Comparison of ENCODE assay signal across 7 mouse cellular contexts in genomic region chr7:27402675-27403074, GRCm38 (mm10). TPM values are rescaled to one million over a fixed set of nuclear protein-coding genes. Genes with fewer than 3 reads are reported as not detected.
DNase-seq lines count a peak whose midpoint lies in the region; ATAC-seq and TF ChIP-seq lines count a peak whose summit lies in the region.

No protein-coding gene starts in this region.

- H3K27ac ChIP-seq in ES-E14 (ENCODE audit: insufficient read depth, low read depth, low read length, poor library complexity, severe bottlenecking): no peak overlapping the region
- H3K27ac ChIP-seq in cerebellum, adult 2 months (ENCODE audit: insufficient read depth, low read length): no peak overlapping the region
- H3K27ac ChIP-seq in gastrocnemius, adult 2 months: no peak overlapping the region

- H3K9ac ChIP-seq in ES-E14 (ENCODE audit: insufficient read depth, low read depth, low read length, poor library complexity, severe bottlenecking): peak overlapping the region; percentile 48; the same call in 1 of the 2 replicates

- no peak for TF ChIP-seq POLR2A in cerebellum, adult 2 months (IDR thresholded peaks at IDR 0.05; ENCODE audit: borderline replicate concordance, insufficient read depth, low read length)

- in situ Hi-C loops in ES-E14 (cut with MboI; ENCODE audit: low sequenced_read_pairs in 2 of 2, unreplicated experiment in 2 of 2): loop anchor here in 1 of 2 experiments (5.0 kb wide), 1 partner anchor 110 kb away; no protein-coding TSS in a partner anchor

- peak; percentile 88 for ATAC-seq in megakaryocyte progenitor cell, adult 5-6 weeks (replicated peaks; ENCODE audit: poor library complexity)

- H3K36me3 ChIP-seq in ES-E14 (ENCODE audit: control insufficient read depth, insufficient read depth, low read length, poor library complexity, severe bottlenecking): no peaks in the 10 kb centered on the region

- 5% methylated on average over 16 of the region's 16 CpGs for WGBS in cerebellum, adult 2 months

- intact Hi-C loops in gastrocnemius, adult 2 months (cut with DNase I): loop anchor here (5.0 kb wide), 1 partner anchor 65 kb away; the partner anchor contains the start of gene Ltbp4

- peak; percentile 57 for DNase-seq in CD4-positive helper T cell, adult 2 months (ENCODE audit: low read depth, low spot score)
- DNase-seq in ES-E14 (ENCODE audit: low read depth, low spot score): peak; percentile 92
- peak; percentile 83 to 88 for DNase-seq in cerebellum, adult 2 months
- peak; percentile 63 for DNase-seq in gastrocnemius, adult 2 months
- peak; percentile 51 to 74 for DNase-seq in layer of hippocampus, postnatal 25 days (ENCODE audit: extremely low spot score in 1 of 2, low spot score in 1 of 2)
- peak; percentile 40 to 76 for DNase-seq in spleen, postnatal 10 days (ENCODE audit: low spot score in 2 of 2)

- H3K9me3 ChIP-seq in ES-E14 (ENCODE audit: control insufficient read depth, insufficient read depth, low read depth, low read length): no peaks in the 10 kb centered on the region

- no peaks in the 10 kb centered on the region for H3K27me3 ChIP-seq in cerebellum, adult 2 months (ENCODE audit: control insufficient read depth, insufficient read depth, low read length)

- no peaks in the 10 kb centered on the region; a peak in 1 of 4 replicates for H3K4me1 ChIP-seq in ES-E14 (ENCODE audit: control insufficient read depth in 2 of 2, insufficient read depth in 2 of 2, low read length in 2 of 2, poor library complexity in 1 of 2)
- H3K4me1 ChIP-seq in cerebellum, adult 2 months (ENCODE audit: control insufficient read depth, insufficient read depth, low read length): no peaks in the 10 kb centered on the region

- peak; percentile 91 for TF ChIP-seq CTCF in cerebellum, adult 2 months (IDR thresholded peaks at IDR 0.05; ENCODE audit: borderline replicate concordance, insufficient read depth, low read depth, low read length)
- TF ChIP-seq CTCF in gastrocnemius, adult 2 months (IDR thresholded peaks at IDR 0.05): peak; percentile 65

- peak overlapping the region; percentile 44 to 46; a peak in 3 of 4 replicates for H3K4me3 ChIP-seq in ES-E14 (ENCODE audit: insufficient read depth in 1 of 2, low read depth in 1 of 2, low read length in 2 of 2, poor library complexity in 1 of 2, severe bottlenecking in 1 of 2)
- no peak overlapping the region for H3K4me3 ChIP-seq in cerebellum, adult 2 months (replicated peaks; ENCODE audit: insufficient read depth, low read depth, low read length)
- H3K4me3 ChIP-seq in gastrocnemius, adult 2 months: no peak overlapping the region

TF ChIP-seq in ES-E14, 5 proteins besides CTCF, POLR2A, EP300 and RAD21:
- TF ChIP-seq CHD2 (IDR thresholded peaks at IDR 0.05; ENCODE audit: low read depth, low read length) (no peak), ZC3H11A (IDR thresholded peaks at IDR 0.05; ENCODE audit: borderline replicate concordance, low read depth, low read length) (no peak; the same call in 1 of the 2 replicates), HCFC1 (IDR thresholded peaks at IDR 0.05; ENCODE audit: borderline replicate concordance, insufficient read depth, low read length) (peak; percentile 49; the same call in 1 of the 2 replicates), MAFK (IDR thresholded peaks at IDR 0.05; ENCODE audit: insufficient read depth, low read depth, low read length) (peak; percentile 53; the same call in 1 of the 2 replicates)

RNA-seq across cellular contexts. Expression of gene Sptbn4, which starts 44.8 kb away (rescaled TPM):
- 9.1 and 18.6 TPM in 2 replicates for total RNA-seq in ES-E14 (2012; rRNA removed)
- polyA plus RNA-seq in cerebellum, adult 2 months (2012; rRNA removed): 171 and 177 TPM in 2 replicates
- under 1 TPM in 1 of 2 experiments, not detected in 1; 0.03 TPM for total RNA-seq in gastrocnemius, adult 2 months (2021)
- total RNA-seq in layer of hippocampus, postnatal 25 days (2021): 100 to 1,000 TPM; 121 to 142 TPM
- 0.02 and 0.07 TPM in 2 replicates for total RNA-seq in megakaryocyte progenitor cell, adult 5-6 weeks (2015)
- not detected in 2 replicates for total RNA-seq in megakaryocyte progenitor cell, adult 5-6 weeks (2017)

RNA-seq across cellular contexts. Expression of gene Blvrb, which starts 45.1 kb away (rescaled TPM):
- 22.0 and 29.6 TPM in 2 replicates for total RNA-seq in ES-E14 (2012; rRNA removed)
- polyA plus RNA-seq in cerebellum, adult 2 months (2012; rRNA removed): 24.2 and 25.2 TPM in 2 replicates
- total RNA-seq in gastrocnemius, adult 2 months (2021): 10 to 100 TPM in 1 of 2 experiments, 1 to 10 TPM in 1; 8.9 to 15.8 TPM
- total RNA-seq in layer of hippocampus, postnatal 25 days (2021): 10 to 100 TPM; 16.1 to 22.6 TPM
- 31.8 and 53.4 TPM in 2 replicates for total RNA-seq in megakaryocyte progenitor cell, adult 5-6 weeks (2015)
- 21.2 and 30.2 TPM in 2 replicates for total RNA-seq in megakaryocyte progenitor cell, adult 5-6 weeks (2017)

RNA-seq across cellular contexts. Expression of gene Gm20479, which starts 45.5 kb away (rescaled TPM):
- 1.4 and 1.5 TPM in 2 replicates for total RNA-seq in ES-E14 (2012; rRNA removed)
- polyA plus RNA-seq in cerebellum, adult 2 months (2012; rRNA removed): 0.38 TPM in 1 of 2 replicates, not detected in the other
- not detected for total RNA-seq in gastrocnemius, adult 2 months (2021)
- total RNA-seq in layer of hippocampus, postnatal 25 days (2021): not detected
- total RNA-seq in megakaryocyte progenitor cell, adult 5-6 weeks (2015): not detected in 2 replicates
- not detected in 2 replicates for total RNA-seq in megakaryocyte progenitor cell, adult 5-6 weeks (2017)

RNA-seq across cellular contexts. Expression of gene Shkbp1, which starts 46.9 kb away (rescaled TPM):
- total RNA-seq in ES-E14 (2012; rRNA removed): 28.8 and 45.5 TPM in 2 replicates
- polyA plus RNA-seq in cerebellum, adult 2 months (2012; rRNA removed): 41.6 and 43.7 TPM in 2 replicates
- 1 to 10 TPM; 2.3 to 2.8 TPM for total RNA-seq in gastrocnemius, adult 2 months (2021)
- 10 to 100 TPM; 19.7 to 30.4 TPM for total RNA-seq in layer of hippocampus, postnatal 25 days (2021)
- total RNA-seq in megakaryocyte progenitor cell, adult 5-6 weeks (2015): 18.8 and 23.9 TPM in 2 replicates
- 10.7 and 11.0 TPM in 2 replicates for total RNA-seq in megakaryocyte progenitor cell, adult 5-6 weeks (2017)

Comparison
In these comparisons a context has a peak if more than half of its experiments do, and no peak if none do; other contexts are left out.
1. H3K4me3 ChIP-seq: peak in ES-E14 (2 of 2); none in cerebellum, adult 2 months (single experiment) and gastrocnemius, adult 2 months (single experiment).
2. Peak in every context shown above with its lines, with median percentiles within 50 percentile points of each other: DNase-seq.